Mouse (Mus musculus) midbrain, embryonic 15.5 days (tissue): ENCODE measurements at regions not wholly inside any gene's neighbourhood (a gene's known extent, or its start where the extent isn't known, plus 50 kb on each side); places are given as distances from the start of the nearest gene placed in this dataset.

Experiments used
- ATAC-seq: fragments of 200-750 bp; cut with Nextera tagmentation; replicated peaks from 2 replicates; pipeline ENCODE4 v1.8.0; 2017; ENCODE audit warnings: moderate TSS enrichment
- H3K27ac ChIP-seq: fragments of 300-500 bp; sonication (generic); 2 replicates; pipeline ENCODE4 v1.5.1; 2015; ENCODE audit warnings: mild to moderate bottlenecking, inconsistent platforms
- H3K27me3 ChIP-seq: fragments of 300-500 bp; sonication (generic); replicated peaks from 2 replicates; pipeline ENCODE4 v1.6.1; 2015; ENCODE audit warnings: inconsistent platforms
- H3K36me3 ChIP-seq: fragments of 300-500 bp; sonication (generic); replicated peaks from 2 replicates; pipeline ENCODE4 v1.6.1; 2015; ENCODE audit warnings: inconsistent platforms
- H3K4me1 ChIP-seq: fragments of 300-500 bp; sonication (generic); 2 replicates; pipeline ENCODE4 v1.6.1; 2015; ENCODE audit warnings: inconsistent platforms
- H3K4me2 ChIP-seq: fragments of 300-500 bp; sonication (generic); 2 replicates; pipeline ENCODE4 v1.6.1; 2015; ENCODE audit warnings: inconsistent platforms, mild to moderate bottlenecking, moderate library complexity
- H3K4me3 ChIP-seq: fragments of 300-500 bp; sonication (generic); 2 replicates; pipeline ENCODE4 v1.5.1; 2015; ENCODE audit warnings: mild to moderate bottlenecking, inconsistent platforms
- H3K9ac ChIP-seq: fragments of 300-500 bp; sonication (generic); 2 replicates; pipeline ENCODE4 v1.6.1; 2015; ENCODE audit warnings: mild to moderate bottlenecking, inconsistent platforms
- H3K9me3 ChIP-seq: fragments of 300-500 bp; sonication (generic); 2 replicates; pipeline ENCODE4 v1.6.1; 2016; ENCODE audit warnings: inconsistent platforms
- WGBS: fragments of 180-500 bp; shearing (Covaris S2); methylation state at CpG from one replicate; pipeline ENCODE4 v1.1.7; 2015; ENCODE audit warnings: mixed read lengths; 5-methylcytosine and 5-hydroxymethylcytosine counted together

DNA sequence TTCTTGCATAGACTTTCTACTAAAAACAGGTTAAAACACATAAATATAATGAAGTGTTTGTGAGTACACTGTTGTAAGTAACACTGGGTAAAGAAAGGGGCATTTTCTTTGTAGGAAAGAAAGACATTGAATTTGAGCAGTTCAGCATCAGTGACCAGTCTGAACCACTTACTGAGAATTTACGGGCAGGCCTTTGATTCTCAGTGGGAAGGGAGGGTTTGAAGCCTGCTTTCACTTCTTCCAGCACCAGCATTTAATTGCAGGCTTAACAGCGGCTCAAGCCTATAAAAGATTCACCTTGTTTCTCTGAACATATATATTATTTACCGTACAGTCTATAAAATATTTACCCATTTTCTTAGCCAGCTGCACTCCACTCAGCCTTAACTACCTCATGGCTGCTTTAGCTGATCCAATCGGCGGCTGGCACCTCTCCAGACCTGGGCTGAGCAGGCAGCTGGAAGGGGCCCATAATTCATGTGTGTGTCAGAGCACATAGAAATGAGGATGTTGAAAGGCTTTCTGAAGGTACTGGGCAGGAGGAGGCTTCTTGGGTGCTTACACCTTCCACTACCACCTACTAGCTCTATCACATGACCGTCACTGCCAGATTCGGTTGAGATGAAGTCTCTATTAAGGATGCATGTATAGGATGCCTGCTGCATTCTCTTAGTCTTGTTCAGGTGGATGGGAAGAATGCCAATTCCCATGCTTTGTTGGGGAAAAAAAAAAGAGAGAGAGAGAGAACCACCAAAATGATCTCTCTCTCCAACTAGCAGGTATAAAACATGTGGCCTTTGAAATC is 50.0 kb upstream of the Fggy start:
- ATAC-seq, result peak; percentile 92
- Histone ChIP-seq H3K4me1 (no peaks in the 10 kb centered on the region), H3K4me2 (no peak overlapping the region), H3K27ac (0 out of 2 replicates have a peak overlapping the region, but pooled peaks have one; percentile 37), H3K36me3 (no peaks in the 10 kb centered on the region), H3K9ac (no peak overlapping the region), H3K4me3 (no peak overlapping the region), H3K9me3 (no peaks in the 10 kb centered on the region), H3K27me3 (no peaks in the 10 kb centered on the region)
- 55% methylated on average over 7 of the region's 7 CpGs for WGBS
